Mouse (Mus musculus) lung, adult 18-20 months (tissue): Measurements from ENCODE around the gene C530008M17Rik.

Source experiments
- DNase-seq, 2 experiments: peaks; one replicate each; pipeline ENCODE4 v3.0.0; 2022; ENCODE audit warnings: mixed read lengths in 2 of 2

Gene C530008M17Rik

GRCm38 (mm10) chr5:76666026-76666756, 9.9 kb downstream of the C530008M17Rik start:
- no peak for DNase-seq

GRCm38 (mm10) chr5:76668118-76668517, 11.8 kb downstream of the C530008M17Rik start:
- DNase-seq = peak; percentile 21 to 29

GRCm38 (mm10) chr5:76668547-76668946, 12.2 kb downstream of the C530008M17Rik start:
- no peak for DNase-seq

GRCm38 (mm10) chr5:76670183-76670582, 13.9 kb downstream of the C530008M17Rik start:
- DNase-seq = no peak

GRCm38 (mm10) chr5:76674022-76674653, 17.8 kb downstream of the C530008M17Rik start:
- DNase-seq = no peak

- no peak for DNase-seq
These were observed 19.1 kb downstream of the C530008M17Rik start for GRCm38 (mm10) chr5:76675369-76675768.

- DNase-seq = no peak
These were observed 24.6 kb downstream of the C530008M17Rik start for GRCm38 (mm10) chr5:76680959-76681358.

- DNase-seq = no peak
These were observed 25.8 kb downstream of the C530008M17Rik start for GRCm38 (mm10) chr5:76681895-76682656.

- no peak for DNase-seq
These were observed 27.1 kb downstream of the C530008M17Rik start for GRCm38 (mm10) chr5:76683455-76683854.

GRCm38 (mm10) chr5:76684658-76685605, 28.6 kb downstream of the C530008M17Rik start:
- no peak for DNase-seq

- DNase-seq = no peak
These were observed 31.8 kb downstream of the C530008M17Rik start for GRCm38 (mm10) chr5:76687961-76688600.

GRCm38 (mm10) chr5:76688643-76689042, 32.3 kb downstream of the C530008M17Rik start:
- no peak for DNase-seq

GRCm38 (mm10) chr5:76690177-76690593, 33.9 kb downstream of the C530008M17Rik start:
- DNase-seq = no peak

- no peak for DNase-seq
These were observed 34.9 kb downstream of the C530008M17Rik start for GRCm38 (mm10) chr5:76691251-76691650.

GRCm38 (mm10) chr5:76691706-76692424, 35.6 kb downstream of the C530008M17Rik start:
- no peak for DNase-seq

GRCm38 (mm10) chr5:76697536-76697935, 41.2 kb downstream of the C530008M17Rik start:
- no peak for DNase-seq

GRCm38 (mm10) chr5:76698187-76698586, 41.9 kb downstream of the C530008M17Rik start:
- DNase-seq = no peak

GRCm38 (mm10) chr5:76701127-76701853, 45.0 kb downstream of the C530008M17Rik start:
- DNase-seq = no peak

GRCm38 (mm10) chr5:76702104-76702503, 45.8 kb downstream of the C530008M17Rik start:
- no peak for DNase-seq

- no peak for DNase-seq
These were observed 46.3 kb downstream of the C530008M17Rik start for GRCm38 (mm10) chr5:76702646-76703045.
